Mouse (Mus musculus) CH12.LX (cell line): ENCODE measurements at regions not wholly inside any gene's neighbourhood (a gene's known extent, or its start where the extent isn't known, plus 50 kb on each side); places are given as distances from the start of the nearest gene placed in this dataset.

ENCODE experiments used
- BHLHE40 ChIP-seq: IDR thresholded peaks from 2 replicates; pipeline ENCODE4 v1.6.1; 2011; ENCODE audit warnings: mild to moderate bottlenecking, low read depth, low read length, improper control_type of control experiment
- CTCF ChIP-seq, 2 experiments: IDR thresholded peaks in 1 of 2; conservative IDR thresholded peaks in 1 of 2; 2 replicates each; pipeline ENCODE4 v1.5.1; 2011 to 2012; ENCODE audit warnings: low read depth in 2 of 2, low read length in 2 of 2, improper control_type of control experiment in 1 of 2, inconsistent platforms in 1 of 2, mild to moderate bottlenecking in 1 of 2, moderate library complexity in 1 of 2
- EP300 ChIP-seq: IDR thresholded peaks from 2 replicates; pipeline ENCODE4 v1.6.1; 2011; ENCODE audit warnings: low read length, improper control_type of control experiment
- MAFK ChIP-seq: IDR thresholded peaks from 2 replicates; pipeline ENCODE4 v1.6.1; 2011; ENCODE audit warnings: low read length, improper control_type of control experiment; ENCODE audit not compliant: insufficient replicate concordance
- MYC ChIP-seq: IDR thresholded peaks from 2 replicates; pipeline ENCODE4 v1.6.1; 2011; ENCODE audit warnings: low read depth, mild to moderate bottlenecking, improper control_type of control experiment, low read length
- PAX5 ChIP-seq: IDR thresholded peaks from 2 replicates; pipeline ENCODE4 v1.6.1; 2012; ENCODE audit warnings: low read length, inconsistent platforms, mixed read lengths
- POLR2A ChIP-seq: IDR thresholded peaks from 2 replicates; pipeline ENCODE4 v1.6.1; 2011; ENCODE audit warnings: low read depth, mild to moderate bottlenecking, improper control_type of control experiment, low read length
- POLR2AphosphoS2 ChIP-seq: IDR thresholded peaks from 2 replicates; pipeline ENCODE4 v1.6.1; 2011; ENCODE audit warnings: low read depth, low read length, improper control_type of control experiment
- SMC3 ChIP-seq: IDR thresholded peaks from 2 replicates; pipeline ENCODE4 v1.6.1; 2011; ENCODE audit warnings: low read depth, low read length, improper control_type of control experiment

DNA sequence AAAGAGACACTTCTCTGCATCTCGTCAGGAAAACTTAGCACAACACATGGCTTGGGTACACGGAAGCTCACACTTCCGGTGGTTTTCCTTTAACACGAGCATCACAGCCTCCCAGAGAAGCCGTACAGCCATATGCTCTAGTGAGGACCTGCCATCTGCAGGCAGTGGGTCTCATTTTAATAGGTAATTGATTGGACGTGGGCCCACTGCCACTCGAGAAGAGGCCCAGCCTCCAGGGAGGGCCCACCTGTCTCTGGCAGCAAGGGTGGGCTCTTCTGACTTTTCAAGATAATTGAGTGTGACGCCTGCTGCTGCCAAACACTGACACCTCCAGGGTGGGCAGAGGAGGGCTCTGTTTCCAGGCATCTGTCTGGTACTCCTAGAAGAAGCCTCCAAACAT is 282.1 kb upstream of the Zdhhc25 start:
- TF ChIP-seq CTCF (conservative IDR thresholded peaks at IDR 0.05 in 1 of 2, IDR thresholded peaks at IDR 0.05 in 1 of 2; ENCODE audit: low read depth in 2 of 2, low read length in 2 of 2), result no peak
- TF ChIP-seq EP300, result no peak
- no peak for TF ChIP-seq PAX5
- no peak for TF ChIP-seq POLR2AphosphoS2
- no peak for TF ChIP-seq POLR2A
- no peak for TF ChIP-seq MYC
- TF ChIP-seq BHLHE40, result no peak
- TF ChIP-seq MAFK, result no peak
- no peak for TF ChIP-seq SMC3
